ENCODE assay signal across 9 mouse cellular contexts in genomic region chr15:83879845-83880244, GRCm38 (mm10).
DNase-seq lines count a peak whose midpoint lies in the region; ATAC-seq and TF ChIP-seq lines count a peak whose summit lies in the region.
"Had no signal": no experiment of that assay in that cellular context is flagged by ENCODE, and none has a peak within 500 bp of the region (broad histone marks: within the 10 kb centered on the region; RNA-seq: fewer than 3 reads in every experiment).

No protein-coding gene starts in this region.

- H3K9me3 ChIP-seq in heart, embryonic 12.5 days (replicated peaks), result 0 out of 2 replicates have a peak, but pooled peaks cover 5% of the 10 kb centered on the region
- H3K9me3 ChIP-seq in stomach, postnatal 0 days (ENCODE audit: control insufficient read depth, low read length), result no peaks in the 10 kb centered on the region
- H3K9me3 ChIP-seq: heart, embryonic 15.5 days had no signal

- H3K27ac ChIP-seq in heart, embryonic 12.5 days (ENCODE audit: poor library complexity, severe bottlenecking), result no peak overlapping the region
- H3K27ac ChIP-seq in thymus, adult 2 months (ENCODE audit: control insufficient read depth, insufficient read depth, low read length), result no peak overlapping the region
- no peak overlapping the region for H3K27ac ChIP-seq in stomach, postnatal 0 days (replicated peaks)
- H3K27ac ChIP-seq: heart, embryonic 15.5 days had no signal

- TF ChIP-seq EP300 in stomach, postnatal 0 days (optimal IDR thresholded peaks at IDR 0.05), result no peak

- intact Hi-C loops in heart, postnatal 10 days (cut with DNase I), result no loop called here

- H3K27me3 ChIP-seq in heart, embryonic 12.5 days (replicated peaks), result 0 out of 2 replicates have a peak, but pooled peaks cover 9% of the 10 kb centered on the region
- no peaks in the 10 kb centered on the region for H3K27me3 ChIP-seq in thymus, adult 2 months (ENCODE audit: control insufficient read depth, insufficient read depth, low read length)
- H3K27me3 ChIP-seq in stomach, postnatal 0 days (ENCODE audit: control insufficient read depth, insufficient read depth, low read length), result no peaks in the 10 kb centered on the region
- H3K27me3 ChIP-seq: heart, embryonic 15.5 days had no signal

- 22% methylated on average over 5 of the region's 5 CpGs for WGBS in heart, embryonic 12.5 days
- WGBS in thymus, adult 2 months, result 30% methylated on average over 5 of the region's 5 CpGs
- WGBS in stomach, postnatal 0 days, result 19% methylated on average over 5 of the region's 5 CpGs

- H3K36me3 ChIP-seq in heart, embryonic 12.5 days, result no peaks in the 10 kb centered on the region
- H3K36me3 ChIP-seq in thymus, adult 2 months (ENCODE audit: control insufficient read depth, insufficient read depth, low read length), result no peaks in the 10 kb centered on the region
- H3K36me3 ChIP-seq in stomach, postnatal 0 days (ENCODE audit: control insufficient read depth, insufficient read depth, low read length), result no peaks in the 10 kb centered on the region
- H3K36me3 ChIP-seq: heart, embryonic 15.5 days had no signal

- no peak overlapping the region for H3K4me3 ChIP-seq in heart, embryonic 12.5 days
- no peak overlapping the region for H3K4me3 ChIP-seq in thymus, adult 2 months (ENCODE audit: control insufficient read depth, insufficient read depth, low read length)
- H3K4me3 ChIP-seq in stomach, postnatal 0 days (ENCODE audit: low read depth, low read length), result no peak overlapping the region
- H3K4me3 ChIP-seq: heart, embryonic 15.5 days had no signal

- no peak overlapping the region for H3K9ac ChIP-seq in heart, embryonic 12.5 days
- no peak overlapping the region for H3K9ac ChIP-seq in stomach, postnatal 0 days (ENCODE audit: low read length)
- H3K9ac ChIP-seq: heart, embryonic 15.5 days had no signal

- TF ChIP-seq CTCF in thymus, adult 2 months (IDR thresholded peaks at IDR 0.05; ENCODE audit: borderline replicate concordance, control insufficient read depth, extremely low read depth, insufficient read depth, low read length, poor library complexity), result no peak
- no peak for TF ChIP-seq CTCF in stomach, postnatal 0 days (IDR thresholded peaks at IDR 0.05; ENCODE audit: low read depth)

- no peak for ATAC-seq in heart, embryonic 12.5 days (ENCODE audit: insufficient number of reproducible peaks, low FRiP score)
- no peak for ATAC-seq in stomach, postnatal 0 days (ENCODE audit: low FRiP score, low TSS enrichment)

- no peaks in the 10 kb centered on the region for H3K4me1 ChIP-seq in heart, embryonic 12.5 days (replicated peaks)
- no peaks in the 10 kb centered on the region for H3K4me1 ChIP-seq in thymus, adult 2 months (replicated peaks; ENCODE audit: control insufficient read depth, insufficient read depth, low read length)
- no peaks in the 10 kb centered on the region for H3K4me1 ChIP-seq in stomach, postnatal 0 days (replicated peaks; ENCODE audit: control insufficient read depth, insufficient read depth)
- H3K4me1 ChIP-seq: heart, embryonic 15.5 days had no signal

- TF ChIP-seq POLR2A in thymus, adult 2 months (IDR thresholded peaks at IDR 0.05; ENCODE audit: control insufficient read depth, extremely low read depth, insufficient read depth, low read length, poor library complexity), result no peak

- H3K4me2 ChIP-seq in heart, embryonic 12.5 days, result no peak overlapping the region
- H3K4me2 ChIP-seq in stomach, postnatal 0 days (replicated peaks; ENCODE audit: low read depth), result no peak overlapping the region
- H3K4me2 ChIP-seq: heart, embryonic 15.5 days had no signal

- peak; percentile 40 to 64 for DNase-seq in heart, postnatal 10 days
- peak; percentile 9 for DNase-seq in thymus, postnatal 14 days
- DNase-seq in thymus, adult 2 months, result no peak
- peak; percentile 85 for DNase-seq in forelimb bud, embryonic 11.5 days (ENCODE audit: low read depth, low spot score)
- peak; percentile 57 for DNase-seq in stomach, postnatal 0 days (ENCODE audit: low spot score)
- no peak for DNase-seq in natural killer cell, adult 2 months (ENCODE audit: low spot score in 2 of 2)
- DNase-seq in T-cell, adult 2 months (ENCODE audit: low spot score), result no peak

Comparison
In these comparisons a context has a peak if more than half of its experiments do, and no peak if none do; other contexts are left out.
1. DNase-seq: peak in heart, postnatal 10 days (2 of 2), thymus, postnatal 14 days (single experiment), forelimb bud, embryonic 11.5 days (single experiment) and stomach, postnatal 0 days (single experiment); none in thymus, adult 2 months (single experiment), natural killer cell, adult 2 months (0 of 2) and T-cell, adult 2 months (single experiment).